Mouse (Mus musculus) NIH3T3 (cell line): Measurements from ENCODE around the gene Synpo2.

Experiments used
- DNase-seq: peaks from one replicate; pipeline ENCODE4 v3.0.0-alpha.2; 2012; ENCODE audit warnings: low read depth

Gene Synpo2

DNA sequence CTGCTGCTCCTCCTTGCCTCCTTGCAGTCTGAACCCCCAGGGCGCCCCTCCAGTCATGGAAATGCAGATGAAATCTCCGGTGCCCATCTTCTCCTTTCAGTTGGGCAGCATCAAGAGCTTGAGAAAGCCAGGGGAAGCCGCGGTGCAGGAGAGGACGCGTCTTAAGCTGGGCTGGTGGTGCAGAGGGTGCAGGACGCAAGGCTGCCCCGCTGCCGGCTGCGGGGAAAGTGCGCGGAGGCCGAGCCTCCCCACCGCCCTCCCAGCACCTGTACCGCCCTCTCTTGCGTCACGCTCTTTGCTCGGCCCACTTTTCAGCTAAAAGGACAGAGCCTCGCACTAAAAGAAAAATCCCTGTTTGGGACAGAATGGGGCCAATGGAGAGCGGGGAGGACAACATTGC, at the start of gene Synpo2:
Gene Synpo2 (minus strand): TSS at position 229 of the 400 bp plus-strand sequence.
- peak; percentile 51 for DNase-seq

GRCm38 (mm10) chr3:123285649-123286048, 49.7 kb upstream of the Synpo2 start:
- DNase-seq = no peak

DNA sequence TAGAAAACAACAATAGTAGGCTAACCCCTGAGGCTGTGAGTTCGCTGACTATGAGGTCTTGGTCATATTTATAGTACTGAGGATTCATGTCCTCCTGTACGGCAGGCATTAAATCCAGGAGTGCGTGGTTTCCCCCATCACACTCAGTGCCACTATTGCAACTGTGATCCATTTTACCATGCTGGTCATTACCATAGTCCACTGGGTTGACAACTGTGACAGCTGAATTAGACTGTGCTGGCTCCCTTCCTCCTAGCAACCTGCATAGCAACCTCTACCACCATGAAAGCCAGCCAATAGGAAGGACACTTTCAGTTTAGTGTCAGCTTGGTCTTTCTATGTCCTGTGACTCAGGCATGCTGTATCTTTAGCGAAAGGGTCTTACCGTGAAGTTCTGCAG, 48.3 kb upstream of the Synpo2 start:
- no peak for DNase-seq

- no peak for DNase-seq
Measured at GRCm38 (mm10) chr3:123282866-123283615, 47.1 kb upstream of the Synpo2 start.

GRCm38 (mm10) chr3:123267741-123268201, 31.8 kb upstream of the Synpo2 start:
- peak; percentile 85 for DNase-seq

DNA sequence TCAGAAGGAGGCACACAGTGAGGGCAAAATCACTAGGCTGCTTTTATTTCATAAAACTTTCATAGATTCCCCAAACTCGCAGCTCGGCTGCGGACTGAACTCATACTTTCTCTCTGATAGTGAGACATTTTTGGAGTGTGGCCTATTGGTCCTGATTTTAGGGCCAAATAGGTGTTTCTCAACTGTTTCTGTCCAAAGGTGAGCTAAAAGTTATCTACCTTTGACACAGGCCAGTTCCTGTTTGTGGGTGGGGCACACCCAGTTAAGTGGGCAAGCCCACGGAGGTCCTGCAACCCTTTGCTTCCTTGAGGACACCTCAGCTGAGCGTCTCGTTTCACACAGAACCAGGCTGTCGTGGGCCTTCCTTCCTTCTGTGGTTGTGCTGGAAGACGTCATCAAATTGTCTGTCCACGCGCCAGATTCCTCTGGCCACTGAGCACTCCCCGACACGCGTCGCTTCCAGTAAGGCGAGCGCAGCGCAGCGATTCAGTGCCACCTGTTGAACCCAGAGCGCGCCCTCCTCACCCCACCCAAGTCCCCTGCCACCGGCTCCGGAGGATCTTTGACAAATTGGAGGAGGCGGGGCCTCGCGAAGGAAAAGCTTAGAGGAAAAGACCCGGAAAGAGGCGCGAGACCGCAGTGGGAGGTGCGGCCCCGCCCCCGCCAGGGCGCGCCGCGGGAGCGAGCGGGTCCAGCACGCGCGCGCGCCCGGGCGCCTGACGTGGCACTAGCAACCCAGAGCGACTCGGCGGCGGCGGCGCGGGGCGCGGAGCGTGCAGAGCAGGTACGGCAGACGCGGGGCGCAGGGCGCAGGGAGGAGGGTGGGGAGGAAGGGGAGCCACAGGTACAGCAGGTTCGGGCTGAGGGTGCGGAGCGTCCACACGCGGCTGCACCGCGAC, 31.1 kb upstream of the Synpo2 start, which contains the start of gene Sec24d:
Gene Sec24d (plus strand): TSS at position 703 of the 899 bp plus-strand sequence.
- DNase-seq = peak; percentile 95

- peak; percentile 70 for DNase-seq
Measured at GRCm38 (mm10) chr3:123264706-123265105, 28.8 kb upstream of the Synpo2 start.

GRCm38 (mm10) chr3:123258709-123259108, 22.8 kb upstream of the Synpo2 start:
- no peak for DNase-seq

DNA sequence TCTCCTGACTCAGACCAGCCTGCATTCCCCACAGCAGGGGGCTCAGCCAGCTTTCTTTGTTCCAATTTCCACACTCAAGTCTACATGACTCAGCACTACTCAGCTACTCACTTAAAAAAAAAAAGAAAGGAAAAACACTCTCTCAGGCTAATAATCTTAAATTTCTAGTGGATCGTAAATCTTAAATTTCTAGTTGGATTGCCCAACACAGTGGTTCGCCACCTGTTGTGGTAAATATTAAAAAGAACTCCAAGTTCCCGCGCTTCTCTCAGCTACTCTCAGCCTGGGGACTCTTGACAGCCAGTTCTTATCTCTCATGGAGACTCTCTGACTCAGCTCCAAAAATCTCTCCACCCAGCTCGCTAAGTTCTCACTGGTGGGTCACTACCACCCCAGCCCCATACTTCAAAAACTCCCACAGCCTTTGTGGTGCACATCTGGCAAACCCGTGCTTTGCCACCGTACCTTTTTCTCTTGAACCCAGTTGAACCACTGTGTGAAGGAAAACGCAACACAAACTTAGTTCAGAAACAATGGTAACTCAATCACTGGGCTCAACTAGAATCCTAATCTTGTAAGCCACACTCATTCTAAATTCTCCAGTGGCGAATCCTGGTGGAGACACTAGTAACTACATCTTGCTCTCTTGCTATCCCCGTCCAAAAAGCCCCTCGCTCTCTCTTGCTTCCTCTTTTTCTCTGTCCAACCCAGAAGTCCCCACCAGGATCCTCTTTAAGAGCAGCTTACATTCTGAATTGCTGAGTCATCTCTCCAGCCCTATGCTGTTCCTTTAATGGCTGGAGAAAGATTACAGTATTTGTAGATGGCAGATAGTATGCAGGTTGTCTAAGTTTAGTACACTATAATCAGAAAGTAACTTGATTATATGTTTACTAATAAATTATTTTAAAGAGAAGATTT, 20.5 kb upstream of the Synpo2 start:
- DNase-seq = peak; percentile 85

DNA sequence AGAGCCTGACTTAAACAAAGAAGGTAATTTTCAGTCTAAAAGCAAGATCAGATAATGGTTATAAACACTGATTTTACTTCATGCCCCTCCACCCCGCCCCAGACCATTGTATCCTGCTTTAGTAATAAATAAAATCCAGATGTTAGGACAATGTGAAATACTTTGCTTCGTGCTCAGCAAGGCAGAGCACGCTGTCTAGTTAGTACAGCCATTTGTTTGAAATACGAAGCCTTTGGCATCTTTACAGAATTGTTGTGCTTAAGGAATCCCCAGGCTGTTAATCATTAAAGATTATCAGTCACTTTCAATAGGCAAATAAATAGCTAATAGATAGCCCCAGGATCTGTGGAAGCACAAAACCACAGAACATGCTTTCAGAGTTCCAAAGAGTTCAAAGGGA, 9.7 kb upstream of the Synpo2 start:
- DNase-seq = peak; percentile 73

- DNase-seq = no peak
Measured at GRCm38 (mm10) chr3:123244376-123244775, 8.4 kb upstream of the Synpo2 start.

DNA sequence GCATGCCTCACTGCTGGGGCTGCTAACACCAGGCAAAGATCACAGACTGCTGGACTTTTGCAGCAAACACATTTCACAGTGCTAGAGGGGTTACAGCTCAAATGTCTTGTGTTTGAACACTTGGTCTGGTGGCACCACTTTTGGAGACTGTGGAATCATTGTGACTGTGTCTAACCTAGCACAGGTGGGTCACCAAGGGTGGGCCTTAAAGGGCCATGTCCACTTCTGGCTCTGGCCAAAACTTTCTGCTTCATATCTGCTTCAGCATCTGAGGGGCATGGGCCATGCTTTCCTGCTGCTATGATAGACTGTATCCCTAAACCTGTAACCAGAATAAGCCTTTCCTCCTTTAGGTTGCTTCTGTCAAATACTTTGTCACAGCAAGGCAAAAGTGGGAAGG, 1.5 kb upstream of the Synpo2 start:
- no peak for DNase-seq

GRCm38 (mm10) chr3:123237039-123237438, 1.1 kb upstream of the Synpo2 start:
- peak; percentile 29 for DNase-seq

- no peak for DNase-seq
Measured at GRCm38 (mm10) chr3:123235495-123235894, 454 bp downstream of the Synpo2 start.

DNA sequence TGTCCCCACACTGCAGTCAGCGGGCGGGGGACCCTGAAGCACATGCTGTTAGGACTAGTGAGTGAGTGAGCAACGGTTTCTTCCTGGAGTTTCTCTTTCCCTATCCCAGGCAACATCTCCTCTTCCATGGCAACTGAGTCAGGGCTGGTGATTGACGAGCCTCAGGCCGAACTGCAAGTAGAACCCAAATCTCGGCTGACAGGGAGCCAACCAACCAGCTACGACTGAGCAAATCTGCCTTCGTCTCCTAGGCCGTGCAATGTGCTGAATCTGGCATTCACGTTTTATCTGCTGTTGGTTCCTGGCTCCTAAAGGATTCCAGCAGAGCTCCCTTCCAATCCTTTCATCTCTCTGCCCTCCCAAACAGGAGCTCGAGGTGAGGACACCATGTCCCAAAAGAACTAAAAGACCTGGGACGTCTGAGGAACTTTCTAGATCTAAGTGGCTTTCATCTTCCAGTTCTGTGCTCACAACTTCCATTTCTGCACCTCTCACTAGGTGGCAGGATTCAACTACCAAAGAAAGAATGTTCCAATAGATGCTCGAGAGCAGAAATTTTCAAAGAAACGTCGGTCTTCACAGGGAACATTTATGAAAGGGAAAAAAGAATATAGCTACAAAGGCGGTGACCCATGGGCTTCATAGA, 1.6 kb downstream of the Synpo2 start:
- DNase-seq = peak; percentile 84

- DNase-seq = no peak
Measured at GRCm38 (mm10) chr3:123231639-123232038, 4.3 kb downstream of the Synpo2 start.

- no peak for DNase-seq
Measured at GRCm38 (mm10) chr3:123227276-123227675, 8.7 kb downstream of the Synpo2 start.

DNA sequence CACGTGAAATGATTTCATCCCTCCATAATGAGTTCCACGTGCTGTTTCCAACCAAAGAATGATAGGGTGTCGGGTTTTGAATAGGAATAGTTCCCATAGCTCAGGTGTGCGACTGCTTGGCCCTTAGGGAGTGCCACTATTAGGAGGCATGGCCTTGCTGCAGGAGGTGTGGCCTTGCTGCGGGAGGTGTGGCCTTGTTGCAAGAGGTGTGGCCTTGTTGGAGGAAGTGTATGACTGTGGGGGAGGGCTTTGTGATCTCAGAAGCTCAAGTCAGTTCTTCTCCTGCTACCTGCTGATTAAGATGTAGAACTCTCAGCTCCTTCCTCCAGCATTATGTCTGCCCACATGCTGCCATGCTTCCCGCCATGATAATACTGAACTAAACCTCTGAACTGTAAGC, 17.3 kb downstream of the Synpo2 start:
- DNase-seq = no peak

DNA sequence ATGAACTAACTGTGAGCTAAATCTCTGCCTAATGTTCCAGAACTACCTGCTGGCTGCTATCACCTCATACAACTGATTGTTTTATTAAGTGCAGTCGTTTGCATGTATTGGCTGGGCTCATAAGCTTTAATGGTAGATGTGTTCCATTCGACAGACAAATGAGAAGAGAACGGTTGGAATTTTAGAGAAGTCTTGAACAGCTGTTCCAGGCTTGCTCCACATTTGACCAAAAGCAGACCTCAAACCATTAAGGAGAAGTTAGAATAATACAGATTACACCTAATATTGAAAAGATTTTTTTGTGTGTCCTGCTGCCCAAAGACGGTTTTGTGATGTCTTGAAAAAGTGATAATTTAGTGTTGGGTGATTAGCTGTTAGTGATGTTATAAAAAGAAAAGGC, 27.1 kb downstream of the Synpo2 start:
- no peak for DNase-seq

- DNase-seq = no peak
Measured at GRCm38 (mm10) chr3:123207386-123207785, 28.6 kb downstream of the Synpo2 start.

DNA sequence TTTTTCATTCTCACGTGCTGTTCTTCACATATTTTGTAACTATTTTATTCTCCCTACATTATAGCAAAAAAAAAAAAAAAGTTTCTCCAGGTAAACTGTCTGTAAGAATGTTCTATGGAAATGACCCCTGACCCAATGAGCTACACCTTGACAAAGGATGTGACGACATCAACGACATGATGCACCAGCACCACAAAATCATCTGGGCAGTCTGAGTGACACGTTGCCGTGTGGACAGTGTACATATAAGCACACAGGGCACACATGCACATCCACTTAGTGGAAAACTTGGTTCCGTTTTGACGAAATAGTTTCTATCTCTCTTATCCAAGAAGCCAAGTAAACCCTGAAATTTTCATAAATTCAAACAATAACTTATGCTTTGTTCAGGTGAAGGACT, 30.5 kb downstream of the Synpo2 start:
- no peak for DNase-seq
